9 mouse cellular contexts compared by ENCODE assay signal in genomic region chr4:117252755-117253154, GRCm38 (mm10). TPM values are rescaled to one million over a fixed set of nuclear protein-coding genes. Genes with fewer than 3 reads are reported as not detected.
DNase-seq lines count a peak whose midpoint lies in the region; ATAC-seq and TF ChIP-seq lines count a peak whose summit lies in the region.
"Had no signal": no experiment of that assay in that cellular context is flagged by ENCODE, and none has a peak within 500 bp of the region (broad histone marks: within the 10 kb centered on the region; RNA-seq: fewer than 3 reads in every experiment).

No protein-coding gene starts in this region.

- H3K27me3 ChIP-seq in lung, embryonic 16.5 days (ENCODE audit: control insufficient read depth, insufficient read depth, low read depth, low read length): no peaks in the 10 kb centered on the region
- H3K27me3 ChIP-seq in hindbrain, embryonic 13.5 days: no peaks in the 10 kb centered on the region
- no peaks in the 10 kb centered on the region for H3K27me3 ChIP-seq in limb, embryonic 14.5 days (ENCODE audit: control insufficient read depth, insufficient read depth, low read length)
- no peaks in the 10 kb centered on the region for H3K27me3 ChIP-seq in stomach, embryonic 15.5 days (replicated peaks)

- H3K9ac ChIP-seq in lung, embryonic 16.5 days (ENCODE audit: low read length): no peak overlapping the region
- no peak overlapping the region for H3K9ac ChIP-seq in hindbrain, embryonic 13.5 days
- H3K9ac ChIP-seq in limb, embryonic 14.5 days (ENCODE audit: low read depth, low read length, severe bottlenecking): peak overlapping the region; percentile 66
- no peak overlapping the region for H3K9ac ChIP-seq in stomach, embryonic 15.5 days

- H3K4me2 ChIP-seq in lung, embryonic 16.5 days (ENCODE audit: low read depth, low read length): peak overlapping the region; percentile 69
- H3K4me2 ChIP-seq in hindbrain, embryonic 13.5 days: peak overlapping the region; percentile 64
- H3K4me2 ChIP-seq in limb, embryonic 14.5 days (replicated peaks; ENCODE audit: low read depth, low read length, severe bottlenecking): peak overlapping the region; percentile 69
- peak overlapping the region; percentile 75 for H3K4me2 ChIP-seq in stomach, embryonic 15.5 days

- peaks cover 10% of the 10 kb centered on the region for H3K4me1 ChIP-seq in lung, embryonic 16.5 days (replicated peaks; ENCODE audit: control insufficient read depth, insufficient read depth, low read length)
- peaks cover 5% of the 10 kb centered on the region; the same call in 1 of the 2 replicates for H3K4me1 ChIP-seq in lung, adult 2 months (ENCODE audit: control insufficient read depth, insufficient read depth, low read length)
- H3K4me1 ChIP-seq in hindbrain, embryonic 13.5 days (replicated peaks): peaks cover 35% of the 10 kb centered on the region
- H3K4me1 ChIP-seq in limb, embryonic 14.5 days (ENCODE audit: control insufficient read depth, insufficient read depth, low read length): peaks cover 14% of the 10 kb centered on the region
- H3K4me1 ChIP-seq in stomach, embryonic 15.5 days: peaks cover 22% of the 10 kb centered on the region

- no peaks in the 10 kb centered on the region for H3K9me3 ChIP-seq in lung, embryonic 16.5 days (ENCODE audit: control insufficient read depth, low read length)
- no peaks in the 10 kb centered on the region for H3K9me3 ChIP-seq in hindbrain, embryonic 13.5 days
- no peaks in the 10 kb centered on the region for H3K9me3 ChIP-seq in limb, embryonic 14.5 days (ENCODE audit: control insufficient read depth, low read length)
- H3K9me3 ChIP-seq in stomach, embryonic 15.5 days: no peaks in the 10 kb centered on the region

- WGBS in lung, embryonic 16.5 days: 89% methylated on average over 5 of the region's 5 CpGs
- 78% methylated on average over 5 of the region's 5 CpGs for WGBS in lung, adult 2 months
- WGBS in hindbrain, embryonic 13.5 days: 92% methylated on average over 5 of the region's 5 CpGs
- 84% methylated on average over 5 of the region's 5 CpGs for WGBS in limb, embryonic 14.5 days
- 84% methylated on average over 5 of the region's 5 CpGs for WGBS in stomach, embryonic 15.5 days

- TF ChIP-seq CTCF in lung, adult 2 months (IDR thresholded peaks at IDR 0.05; ENCODE audit: insufficient read depth, low read length): no peak

- peak overlapping the region; percentile 80 for H3K4me3 ChIP-seq in lung, embryonic 16.5 days (ENCODE audit: low read length)
- no peak overlapping the region for H3K4me3 ChIP-seq in lung, adult 2 months (replicated peaks; ENCODE audit: extremely low read depth, low read depth, low read length)
- H3K4me3 ChIP-seq in hindbrain, embryonic 13.5 days: peak overlapping the region; percentile 61; the same call in 1 of the 2 replicates
- peak overlapping the region; percentile 66 for H3K4me3 ChIP-seq in limb, embryonic 14.5 days (replicated peaks; ENCODE audit: low read length)
- peak overlapping the region; percentile 77; the same call in 1 of the 2 replicates for H3K4me3 ChIP-seq in stomach, embryonic 15.5 days (replicated peaks)

- TF ChIP-seq POLR2A in lung, adult 2 months (IDR thresholded peaks at IDR 0.05; ENCODE audit: borderline replicate concordance, extremely low read depth, low read depth, low read length): no peak
- TF ChIP-seq POLR2A in limb, embryonic 14.5 days (IDR thresholded peaks at IDR 0.05; ENCODE audit: borderline replicate concordance, extremely low read depth, insufficient read depth, insufficient read length): no peak

- H3K36me3 ChIP-seq in lung, embryonic 16.5 days (ENCODE audit: control insufficient read depth, insufficient read depth, low read length): no peaks in the 10 kb centered on the region
- H3K36me3 ChIP-seq in hindbrain, embryonic 13.5 days: no peaks in the 10 kb centered on the region
- H3K36me3 ChIP-seq in limb, embryonic 14.5 days (ENCODE audit: control insufficient read depth, insufficient read depth, low read length): no peaks in the 10 kb centered on the region
- no peaks in the 10 kb centered on the region for H3K36me3 ChIP-seq in stomach, embryonic 15.5 days

- no peak for DNase-seq in lung, adult 2 months
- no peak for DNase-seq in limb, embryonic 14.5 days (ENCODE audit: low spot score)
- DNase-seq in spleen, postnatal 14 days (ENCODE audit: low spot score in 2 of 2): no peak
- DNase-seq in ovary, postnatal 36 days (ENCODE audit: low spot score): no peak
- no peak for DNase-seq in embryo, embryonic 10 days (ENCODE audit: low spot score)
- DNase-seq: cerebellum, adult 11-12 months had no signal

- H3K27ac ChIP-seq in lung, embryonic 16.5 days (ENCODE audit: low read length): peak overlapping the region; percentile 47
- H3K27ac ChIP-seq in hindbrain, embryonic 13.5 days: no peak overlapping the region
- peak overlapping the region; percentile 84; the same call in 1 of the 2 replicates for H3K27ac ChIP-seq in limb, embryonic 14.5 days (replicated peaks; ENCODE audit: low read depth, low read length)
- H3K27ac ChIP-seq in stomach, embryonic 15.5 days: peak overlapping the region; percentile 63; the same call in 1 of the 2 replicates

- ATAC-seq in lung, embryonic 16.5 days (ENCODE audit: low read depth): no peak
- no peak for ATAC-seq in hindbrain, embryonic 13.5 days (ENCODE audit: low FRiP score)
- ATAC-seq in limb, embryonic 14.5 days (ENCODE audit: low FRiP score, low read depth): no peak
- no peak for ATAC-seq in stomach, embryonic 15.5 days (ENCODE audit: insufficient read depth, low FRiP score, low read depth)

RNA-seq across cellular contexts. Expression of gene Armh1, which starts 0.8 kb away (rescaled TPM):
- 2.0 and 3.6 TPM in 2 replicates for polyA plus RNA-seq in lung, embryonic 16.5 days (2015; fragmentation: Nextera tagmentation; extraction: Ambion mirVana)
- polyA plus RNA-seq in lung, adult 2 months (2012; rRNA removed): 4.2 and 5.2 TPM in 2 replicates
- 0.97 and 1.1 TPM in 2 replicates for polyA plus RNA-seq in hindbrain, embryonic 13.5 days (2015; fragmentation: Nextera tagmentation; extraction: Ambion mirVana)
- polyA plus RNA-seq in limb, embryonic 14.5 days (2012; rRNA removed): 1.4 and 1.9 TPM in 2 replicates
- 0.40 and 1.3 TPM in 2 replicates for polyA plus RNA-seq in limb, embryonic 14.5 days (2014; fragmentation: Nextera tagmentation; extraction: Ambion mirVana)
- polyA plus RNA-seq in stomach, embryonic 15.5 days (2015; fragmentation: Nextera tagmentation; extraction: Ambion mirVana): 0.32 and 0.46 TPM in 2 replicates

RNA-seq across cellular contexts. Expression of gene Tmem53, which starts 1.0 kb away (rescaled TPM):
- polyA plus RNA-seq in lung, embryonic 16.5 days (2015; fragmentation: Nextera tagmentation; extraction: Ambion mirVana): 19.9 and 25.3 TPM in 2 replicates
- 21.7 and 24.1 TPM in 2 replicates for polyA plus RNA-seq in lung, adult 2 months (2012; rRNA removed)
- 8.5 and 10.9 TPM in 2 replicates for polyA plus RNA-seq in hindbrain, embryonic 13.5 days (2015; fragmentation: Nextera tagmentation; extraction: Ambion mirVana)
- polyA plus RNA-seq in limb, embryonic 14.5 days (2012; rRNA removed): 7.7 and 11.2 TPM in 2 replicates
- polyA plus RNA-seq in limb, embryonic 14.5 days (2014; fragmentation: Nextera tagmentation; extraction: Ambion mirVana): 10.5 and 12.0 TPM in 2 replicates
- polyA plus RNA-seq in stomach, embryonic 15.5 days (2015; fragmentation: Nextera tagmentation; extraction: Ambion mirVana): 13.2 and 13.5 TPM in 2 replicates
